Mouse (Mus musculus): ENCODE results near the gene Twf2. TPM values are rescaled to one million over a fixed set of nuclear protein-coding genes. Genes with fewer than 3 reads are reported as not detected.

The Twf2 gene
- polyA plus RNA-seq, 1 experiment from 2014 or later: 53.9 TPM

DNA sequence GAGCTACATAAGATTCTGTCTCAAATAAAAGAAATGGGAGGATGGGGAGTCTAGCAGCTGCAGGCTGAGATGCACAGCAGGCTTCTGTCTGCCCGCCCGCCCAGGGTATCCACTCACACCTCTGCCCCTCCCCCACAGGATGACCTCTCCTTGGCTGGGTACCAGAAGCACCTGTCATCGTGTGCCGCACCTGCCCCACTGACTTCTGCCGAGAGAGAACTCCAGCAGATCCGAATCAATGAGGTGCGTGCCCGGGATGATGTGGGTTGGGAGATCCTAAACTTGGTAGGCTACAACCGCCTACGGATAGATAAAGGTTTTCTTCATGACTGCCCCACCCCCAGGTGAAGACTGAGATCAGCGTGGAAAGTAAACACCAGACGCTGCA lies 9.7 kb downstream of the Twf2 start:
- WGBS: 74% methylated on average over 12 of the region's 12 CpGs
- Histone ChIP-seq H3K9ac (no peak overlapping the region), H3K27ac (ENCODE audit: poor library complexity, severe bottlenecking) (no peak overlapping the region), H3K27me3 (replicated peaks) (no peaks in the 10 kb centered on the region), H3K4me1 (replicated peaks) (peaks cover 12% of the 10 kb centered on the region), H3K4me3 (no peak overlapping the region), H3K4me2 (no peak overlapping the region), H3K36me3 (peaks cover 50% of the 10 kb centered on the region), H3K9me3 (replicated peaks) (no peaks in the 10 kb centered on the region)
- ATAC-seq (ENCODE audit: insufficient number of reproducible peaks, low FRiP score): no peak

DNA sequence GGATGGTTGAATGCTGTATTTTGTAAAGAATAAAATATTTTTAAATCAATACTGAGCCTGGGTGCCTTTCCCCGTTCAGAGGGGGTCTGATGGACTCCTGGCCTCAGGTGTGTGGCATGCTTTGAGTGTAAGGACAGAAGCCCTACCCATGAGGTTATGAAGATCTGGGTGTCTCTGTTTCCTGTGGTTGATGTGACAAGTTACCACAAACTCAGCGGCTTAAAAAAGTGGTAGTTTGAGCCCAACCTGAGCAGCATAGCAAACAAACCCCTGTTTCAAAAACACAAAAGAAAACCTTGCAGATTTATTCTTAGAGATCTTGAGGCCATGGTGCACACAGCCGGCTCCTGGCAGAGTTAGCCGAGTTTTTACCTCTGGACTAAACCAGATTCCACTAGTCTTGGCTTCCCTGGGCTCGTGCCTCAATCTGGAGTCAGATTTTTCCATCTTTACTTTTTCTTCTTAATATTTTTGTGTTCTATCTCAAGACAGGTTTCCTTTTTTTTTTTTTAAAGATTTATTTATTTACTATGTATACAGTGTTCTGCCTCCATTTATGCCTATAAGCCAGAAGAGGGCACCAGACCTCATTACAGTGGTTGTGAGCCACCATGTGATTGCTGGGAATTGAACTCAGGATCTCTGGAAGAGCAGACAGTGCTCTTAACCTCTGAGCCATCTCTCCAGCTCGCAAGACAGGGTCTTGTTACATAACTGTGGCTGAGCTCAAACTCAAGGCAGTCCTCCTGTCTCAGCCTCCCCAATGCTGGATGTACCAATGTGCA lies 12.6 kb downstream of the Twf2 start:
- H3K4me1 ChIP-seq (replicated peaks): peaks cover 12% of the 10 kb centered on the region
- no peak overlapping the region for H3K9ac ChIP-seq
- no peaks in the 10 kb centered on the region for H3K9me3 ChIP-seq (replicated peaks)
- no peak overlapping the region for H3K4me2 ChIP-seq
- H3K27ac ChIP-seq (ENCODE audit: poor library complexity, severe bottlenecking): no peak overlapping the region
- H3K27me3 ChIP-seq (replicated peaks): no peaks in the 10 kb centered on the region
- WGBS: 76% methylated on average over 6 of the region's 6 CpGs
- H3K36me3 ChIP-seq: peaks cover 35% of the 10 kb centered on the region
- no peak for ATAC-seq (ENCODE audit: insufficient number of reproducible peaks, low FRiP score)
- H3K4me3 ChIP-seq: no peak overlapping the region

DNA sequence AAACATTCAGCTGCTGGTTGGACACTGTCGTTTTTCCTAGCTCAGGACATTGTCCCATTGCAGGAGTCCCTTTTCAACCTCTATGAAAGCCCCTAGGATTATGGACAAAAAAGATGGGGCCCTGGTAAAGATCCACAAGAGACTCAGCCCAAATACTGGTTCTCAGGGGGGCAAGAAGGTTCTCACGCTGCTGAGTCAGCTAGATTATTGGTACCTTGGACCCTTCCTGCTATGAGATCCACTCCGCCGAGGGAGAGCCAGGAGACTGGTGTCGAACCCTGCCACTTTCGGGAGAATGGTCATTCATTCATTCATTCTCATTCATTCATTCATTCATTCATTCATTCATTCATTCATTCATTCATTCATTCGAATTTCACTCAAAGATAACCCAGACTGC lies 14.1 kb downstream of the Twf2 start:
- Histone ChIP-seq H3K9ac (no peak overlapping the region), H3K4me1 (replicated peaks) (peaks cover 5% of the 10 kb centered on the region; the same call in 1 of the 2 replicates), H3K27me3 (replicated peaks) (no peaks in the 10 kb centered on the region), H3K4me2 (no peak overlapping the region), H3K27ac (ENCODE audit: poor library complexity, severe bottlenecking) (no peak overlapping the region), H3K9me3 (replicated peaks) (no peaks in the 10 kb centered on the region), H3K36me3 (peaks cover 35% of the 10 kb centered on the region), H3K4me3 (no peak overlapping the region)
- no peak for ATAC-seq (ENCODE audit: insufficient number of reproducible peaks, low FRiP score)
- 87% methylated on average over 7 of the region's 7 CpGs for WGBS

DNA sequence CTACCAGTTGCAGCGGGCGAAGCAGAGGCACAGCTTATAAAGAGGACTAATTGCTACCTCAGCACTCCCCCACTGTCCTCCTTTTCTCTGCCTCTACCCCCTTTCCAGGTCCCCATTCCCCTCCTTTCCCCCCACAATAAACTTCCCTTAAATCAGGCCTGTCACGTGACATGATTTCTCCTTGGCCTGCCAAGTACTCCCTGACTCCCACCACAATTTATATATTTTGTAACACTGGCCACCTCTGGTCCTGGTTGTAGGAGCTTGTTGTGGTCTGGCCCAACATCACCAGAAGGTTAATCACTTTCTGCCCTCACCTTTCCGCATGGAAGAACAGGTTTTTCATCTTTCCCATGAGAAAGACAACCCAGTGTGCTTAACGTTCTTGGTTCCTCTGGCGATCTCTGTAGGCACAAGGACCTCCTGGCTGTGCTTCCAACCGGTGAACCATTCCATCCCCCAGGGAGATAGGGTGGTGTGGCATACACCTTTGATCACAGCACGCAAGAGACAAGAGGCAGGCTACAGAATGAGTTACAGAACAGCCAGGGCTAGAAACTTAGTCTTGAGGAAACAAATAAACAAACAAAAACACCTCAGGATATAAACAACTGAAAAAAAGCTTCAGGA lies 18.1 kb downstream of the Twf2 start:
- WGBS: 72% methylated on average over 8 of the region's 8 CpGs
- Histone ChIP-seq H3K36me3 (peaks cover under 1% of the 10 kb centered on the region; the same call in 1 of the 2 replicates), H3K4me1 (replicated peaks) (peaks cover 5% of the 10 kb centered on the region; the same call in 1 of the 2 replicates), H3K9ac (no peak overlapping the region), H3K4me3 (no peak overlapping the region), H3K27ac (ENCODE audit: poor library complexity, severe bottlenecking) (no peak overlapping the region), H3K9me3 (replicated peaks) (no peaks in the 10 kb centered on the region), H3K27me3 (replicated peaks) (peaks cover 24% of the 10 kb centered on the region), H3K4me2 (no peak overlapping the region)
- ATAC-seq (ENCODE audit: insufficient number of reproducible peaks, low FRiP score): no peak

DNA sequence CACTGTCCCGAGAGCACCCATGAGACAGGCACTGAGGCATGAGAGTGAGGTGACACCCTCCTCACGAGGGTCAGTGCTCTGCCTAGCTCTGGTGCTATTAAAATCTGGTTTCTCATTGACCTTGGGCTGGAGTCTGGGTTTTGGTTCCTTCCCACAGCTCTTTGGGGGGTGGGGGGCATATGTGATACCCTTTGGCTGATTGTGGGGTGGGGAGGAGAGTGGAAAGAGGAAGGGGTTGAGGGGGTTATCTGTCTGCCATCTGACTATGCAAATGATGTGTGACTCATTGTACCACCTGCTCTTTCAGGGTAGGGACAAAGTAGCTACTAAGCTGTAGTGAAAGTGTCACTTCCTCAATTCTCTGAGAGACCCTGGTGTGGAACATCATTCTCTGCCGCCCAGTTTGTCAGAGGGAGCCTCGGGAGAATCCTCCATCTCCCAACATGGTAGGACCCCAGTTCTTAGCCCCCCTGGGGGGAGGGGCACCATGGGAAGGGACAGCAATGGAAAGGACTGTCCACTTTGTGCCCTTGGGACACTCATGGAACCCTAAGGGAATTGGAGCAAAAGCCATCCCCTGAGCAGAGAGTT lies 19.4 kb downstream of the Twf2 start, which contains the start of gene Tlr9:
Gene Tlr9 (plus strand): TSS at position 338 of the 591 bp plus-strand sequence.
- ATAC-seq (ENCODE audit: insufficient number of reproducible peaks, low FRiP score): no peak
- WGBS: 59% methylated on average over 4 of the region's 4 CpGs
- Histone ChIP-seq H3K36me3 (no peaks in the 10 kb centered on the region), H3K4me1 (replicated peaks) (peaks cover 13% of the 10 kb centered on the region), H3K9me3 (replicated peaks) (no peaks in the 10 kb centered on the region), H3K9ac (no peak within 1 kb of the TSS), H3K4me3 (no peak within 1 kb of the TSS), H3K4me2 (no peak within 1 kb of the TSS), H3K27me3 (replicated peaks) (peaks cover 24% of the 10 kb centered on the region), H3K27ac (ENCODE audit: poor library complexity, severe bottlenecking) (no peak within 1 kb of the TSS)

DNA sequence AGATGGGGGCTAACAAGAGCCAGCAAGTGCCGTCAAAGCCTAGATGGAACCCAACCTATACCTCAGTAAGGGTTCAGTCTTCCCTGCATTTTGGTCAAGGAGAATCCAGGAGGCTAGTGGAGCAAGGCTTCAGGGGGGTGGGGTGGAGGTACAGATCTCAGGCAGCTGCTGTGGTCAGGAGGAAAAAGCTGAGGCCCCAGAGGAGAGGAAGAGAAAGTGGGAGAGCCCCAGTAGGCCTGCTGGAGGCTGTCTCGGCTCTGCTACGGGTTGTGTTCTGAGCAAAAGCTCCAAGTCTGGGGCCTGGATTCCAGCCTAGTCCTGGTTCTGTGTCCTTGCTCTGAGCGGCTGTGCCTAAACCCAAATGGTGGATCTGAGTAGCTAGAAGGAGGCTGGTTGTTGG lies 20.1 kb downstream of the Twf2 start:
- H3K9ac ChIP-seq: no peak overlapping the region
- no peak overlapping the region for H3K4me3 ChIP-seq
- ATAC-seq (ENCODE audit: insufficient number of reproducible peaks, low FRiP score): no peak
- no peaks in the 10 kb centered on the region for H3K9me3 ChIP-seq (replicated peaks)
- H3K27me3 ChIP-seq (replicated peaks): peaks cover 24% of the 10 kb centered on the region
- WGBS: 73% methylated on average over 4 of the region's 4 CpGs
- H3K27ac ChIP-seq (ENCODE audit: poor library complexity, severe bottlenecking): no peak overlapping the region
- no peaks in the 10 kb centered on the region for H3K36me3 ChIP-seq
- H3K4me2 ChIP-seq: no peak overlapping the region
- peaks cover 17% of the 10 kb centered on the region for H3K4me1 ChIP-seq (replicated peaks)

DNA sequence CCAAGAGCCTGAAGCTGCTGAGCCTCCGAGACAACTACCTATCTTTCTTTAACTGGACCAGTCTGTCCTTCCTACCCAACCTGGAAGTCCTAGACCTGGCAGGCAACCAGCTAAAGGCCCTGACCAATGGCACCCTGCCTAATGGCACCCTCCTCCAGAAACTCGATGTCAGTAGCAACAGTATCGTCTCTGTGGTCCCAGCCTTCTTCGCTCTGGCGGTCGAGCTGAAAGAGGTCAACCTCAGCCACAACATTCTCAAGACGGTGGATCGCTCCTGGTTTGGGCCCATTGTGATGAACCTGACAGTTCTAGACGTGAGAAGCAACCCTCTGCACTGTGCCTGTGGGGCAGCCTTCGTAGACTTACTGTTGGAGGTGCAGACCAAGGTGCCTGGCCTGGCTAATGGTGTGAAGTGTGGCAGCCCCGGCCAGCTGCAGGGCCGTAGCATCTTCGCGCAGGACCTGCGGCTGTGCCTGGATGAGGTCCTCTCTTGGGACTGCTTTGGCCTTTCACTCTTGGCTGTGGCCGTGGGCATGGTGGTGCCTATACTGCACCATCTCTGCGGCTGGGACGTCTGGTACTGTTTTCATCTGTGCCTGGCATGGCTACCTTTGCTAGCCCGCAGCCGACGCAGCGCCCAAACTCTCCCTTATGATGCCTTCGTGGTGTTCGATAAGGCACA lies 22.7 kb downstream of the Twf2 start:
- no peak for ATAC-seq (ENCODE audit: insufficient number of reproducible peaks, low FRiP score)
- H3K27ac ChIP-seq (ENCODE audit: poor library complexity, severe bottlenecking): no peak overlapping the region
- 55% methylated on average over 24 of the region's 24 CpGs for WGBS

DNA sequence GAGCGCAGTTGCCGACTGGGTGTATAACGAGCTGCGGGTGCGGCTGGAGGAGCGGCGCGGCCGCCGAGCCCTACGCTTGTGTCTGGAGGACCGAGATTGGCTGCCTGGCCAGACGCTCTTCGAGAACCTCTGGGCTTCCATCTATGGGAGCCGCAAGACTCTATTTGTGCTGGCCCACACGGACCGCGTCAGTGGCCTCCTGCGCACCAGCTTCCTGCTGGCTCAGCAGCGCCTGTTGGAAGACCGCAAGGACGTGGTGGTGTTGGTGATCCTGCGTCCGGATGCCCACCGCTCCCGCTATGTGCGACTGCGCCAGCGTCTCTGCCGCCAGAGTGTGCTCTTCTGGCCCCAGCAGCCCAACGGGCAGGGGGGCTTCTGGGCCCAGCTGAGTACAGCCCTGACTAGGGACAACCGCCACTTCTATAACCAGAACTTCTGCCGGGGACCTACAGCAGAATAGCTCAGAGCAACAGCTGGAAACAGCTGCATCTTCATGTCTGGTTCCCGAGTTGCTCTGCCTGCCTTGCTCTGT lies 23.3 kb downstream of the Twf2 start:
- 4% methylated on average over 34 of the region's 34 CpGs for WGBS

More for the DNA sequence above, 22.7 kb downstream of the Twf2 start:
- peaks cover 24% of the 10 kb centered on the region for H3K27me3 ChIP-seq (replicated peaks)
- no peaks in the 10 kb centered on the region for H3K36me3 ChIP-seq
- no peaks in the 10 kb centered on the region for H3K9me3 ChIP-seq (replicated peaks)
- H3K4me3 ChIP-seq: peak overlapping the region; percentile 48
- peak overlapping the region; percentile 67 for H3K9ac ChIP-seq
- peaks cover 22% of the 10 kb centered on the region for H3K4me1 ChIP-seq (replicated peaks)
- H3K4me2 ChIP-seq: peak overlapping the region; percentile 84

DNA sequence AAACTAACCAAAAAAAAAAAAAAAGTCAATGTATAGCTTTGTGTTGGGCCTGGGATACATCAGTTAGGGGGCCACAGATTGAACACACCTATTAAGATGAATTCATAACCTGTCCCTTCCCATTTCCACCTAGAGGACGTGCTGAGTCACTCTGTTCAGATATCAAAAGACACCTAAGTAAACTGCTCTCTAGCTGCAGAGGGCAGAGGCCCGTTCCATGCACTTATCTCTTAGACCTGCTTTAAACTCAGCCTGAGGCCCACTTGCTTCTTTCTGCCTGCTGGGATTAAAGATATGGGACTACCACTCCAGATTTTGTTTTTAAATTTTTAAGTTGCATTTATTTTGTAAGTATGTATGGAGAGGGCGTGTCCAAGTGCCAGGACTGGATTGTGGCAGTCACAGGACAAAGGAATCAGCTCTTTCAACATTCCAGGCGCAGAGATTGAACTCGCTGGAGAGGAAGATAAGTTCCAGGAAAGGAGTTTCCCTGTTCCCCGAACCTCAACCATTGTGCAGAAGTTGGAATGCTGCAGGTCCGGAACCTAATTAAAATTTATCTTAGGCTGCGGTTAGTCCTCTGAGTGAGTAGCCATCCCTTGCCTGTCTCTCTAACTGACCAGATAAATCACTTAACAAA lies 25.0 kb downstream of the Twf2 start:
- ATAC-seq (ENCODE audit: insufficient number of reproducible peaks, low FRiP score): no peak
- Histone ChIP-seq H3K4me1 (replicated peaks) (peaks cover 22% of the 10 kb centered on the region), H3K9me3 (replicated peaks) (no peaks in the 10 kb centered on the region), H3K36me3 (peaks cover 6% of the 10 kb centered on the region), H3K27me3 (replicated peaks) (peaks cover 24% of the 10 kb centered on the region), H3K9ac (no peak overlapping the region), H3K27ac (ENCODE audit: poor library complexity, severe bottlenecking) (no peak overlapping the region), H3K4me3 (no peak overlapping the region), H3K4me2 (no peak overlapping the region)
- WGBS: 22% methylated on average over 8 of the region's 8 CpGs

More for the DNA sequence above, 23.3 kb downstream of the Twf2 start:
- Histone ChIP-seq H3K4me2 (peak overlapping the region; percentile 84), H3K9me3 (replicated peaks) (no peaks in the 10 kb centered on the region), H3K27me3 (replicated peaks) (peaks cover 24% of the 10 kb centered on the region), H3K4me3 (peak overlapping the region; percentile 48), H3K36me3 (no peaks in the 10 kb centered on the region), H3K4me1 (replicated peaks) (peaks cover 22% of the 10 kb centered on the region), H3K27ac (ENCODE audit: poor library complexity, severe bottlenecking) (no peak overlapping the region), H3K9ac (peak overlapping the region; percentile 67)
- peak; percentile 31 for ATAC-seq (ENCODE audit: insufficient number of reproducible peaks, low FRiP score)

DNA sequence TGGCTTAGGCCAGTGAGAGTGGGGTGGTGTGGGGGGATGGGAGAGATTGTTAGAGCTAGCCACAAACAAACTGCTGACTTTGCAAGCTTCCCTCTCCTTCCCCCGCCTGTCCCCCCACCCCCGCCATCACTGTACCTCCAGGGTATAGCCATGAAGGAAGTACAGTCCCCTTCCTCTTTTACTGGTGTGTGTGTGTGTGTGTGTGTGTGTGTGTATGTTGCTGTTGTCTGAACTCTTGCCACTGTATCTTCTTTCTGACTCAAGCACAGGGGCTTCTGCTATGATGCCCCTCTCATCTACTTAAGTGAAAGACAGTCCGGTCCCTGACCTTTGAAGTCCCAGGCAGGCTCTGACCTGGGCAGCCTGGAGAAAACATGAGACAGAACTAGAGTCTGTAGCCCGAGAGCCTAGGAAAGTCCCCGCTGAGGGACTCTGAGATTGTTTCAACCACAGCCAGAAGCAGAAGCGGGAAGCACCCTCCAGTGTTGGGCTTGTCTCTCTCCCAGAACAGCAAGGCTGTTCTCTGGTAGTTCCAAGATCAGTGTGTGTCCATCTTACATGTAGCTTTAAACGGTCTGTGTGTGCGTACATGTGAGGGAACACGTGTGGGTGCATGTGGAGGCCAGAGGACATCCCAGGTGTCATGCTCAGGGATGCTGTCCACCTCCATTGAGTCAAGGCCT lies 27.3 kb downstream of the Twf2 start:
- Histone ChIP-seq H3K4me3 (no peak overlapping the region), H3K9me3 (replicated peaks) (no peaks in the 10 kb centered on the region), H3K27me3 (replicated peaks) (peaks cover 7% of the 10 kb centered on the region), H3K4me2 (no peak overlapping the region), H3K27ac (ENCODE audit: poor library complexity, severe bottlenecking) (no peak overlapping the region), H3K36me3 (peaks cover 29% of the 10 kb centered on the region), H3K9ac (no peak overlapping the region), H3K4me1 (replicated peaks) (peaks cover 29% of the 10 kb centered on the region)
- no peak for ATAC-seq (ENCODE audit: insufficient number of reproducible peaks, low FRiP score)
- WGBS: 76% methylated on average over 9 of the region's 9 CpGs

Data from heart, embryonic 12.5 days (tissue).